Mouse (Mus musculus) limb, embryonic 15.5 days (tissue): ENCODE measurements around the gene Cabin1. TPM values are rescaled to one million over a fixed set of nuclear protein-coding genes. Genes with fewer than 3 reads are reported as not detected.

ENCODE experiments used
- ATAC-seq: fragments of 200-750 bp; cut with Nextera tagmentation; 2 replicates; pipeline ENCODE4 v1.8.0; 2017; ENCODE audit warnings: low read depth, moderate TSS enrichment; ENCODE audit not compliant: insufficient number of reproducible peaks, low FRiP score, low TSS enrichment
- H3K27ac ChIP-seq: fragments of 300-500 bp; sonication (generic); 2 replicates; pipeline ENCODE4 v1.5.1; 2015; ENCODE audit warnings: moderate library complexity, mild to moderate bottlenecking, inconsistent platforms
- H3K27me3 ChIP-seq: fragments of 300-500 bp; sonication (generic); 2 replicates; pipeline ENCODE4 v1.6.1; 2015; ENCODE audit warnings: inconsistent platforms
- H3K36me3 ChIP-seq: fragments of 300-500 bp; sonication (generic); 2 replicates; pipeline ENCODE4 v1.6.1; 2015; ENCODE audit warnings: inconsistent platforms
- H3K4me1 ChIP-seq: fragments of 300-500 bp; sonication (generic); 2 replicates; pipeline ENCODE4 v1.6.1; 2015; ENCODE audit warnings: inconsistent platforms
- H3K4me2 ChIP-seq: fragments of 300-500 bp; sonication (generic); 2 replicates; pipeline ENCODE4 v1.6.1; 2015; ENCODE audit warnings: mild to moderate bottlenecking, inconsistent platforms
- H3K4me3 ChIP-seq: fragments of 300-500 bp; sonication (generic); 2 replicates; pipeline ENCODE4 v1.5.1; 2015; ENCODE audit warnings: mild to moderate bottlenecking, inconsistent platforms
- H3K9ac ChIP-seq: fragments of 300-500 bp; sonication (generic); 2 replicates; pipeline ENCODE4 v1.6.1; 2015; ENCODE audit warnings: inconsistent platforms
- H3K9me3 ChIP-seq: fragments of 300-500 bp; sonication (generic); 2 replicates; pipeline ENCODE4 v1.6.1; 2016; ENCODE audit warnings: inconsistent platforms
- WGBS: fragments of 180-500 bp; shearing (Covaris S2); methylation state at CpG from one replicate; pipeline ENCODE4 v1.1.7; 2015; 5-methylcytosine and 5-hydroxymethylcytosine counted together
- polyA plus RNA-seq: library from polyadenylated mRNA; unstranded; fragments of >200 nt; fragmentation: Nextera tagmentation; extraction: Ambion mirVana; gene quantifications from 2 replicates; pipeline ENCODE4 v1.2.1, GENCODE M21; 2015

The Cabin1 gene
- 27.9 and 29.3 TPM in 2 replicates for polyA plus RNA-seq

DNA sequence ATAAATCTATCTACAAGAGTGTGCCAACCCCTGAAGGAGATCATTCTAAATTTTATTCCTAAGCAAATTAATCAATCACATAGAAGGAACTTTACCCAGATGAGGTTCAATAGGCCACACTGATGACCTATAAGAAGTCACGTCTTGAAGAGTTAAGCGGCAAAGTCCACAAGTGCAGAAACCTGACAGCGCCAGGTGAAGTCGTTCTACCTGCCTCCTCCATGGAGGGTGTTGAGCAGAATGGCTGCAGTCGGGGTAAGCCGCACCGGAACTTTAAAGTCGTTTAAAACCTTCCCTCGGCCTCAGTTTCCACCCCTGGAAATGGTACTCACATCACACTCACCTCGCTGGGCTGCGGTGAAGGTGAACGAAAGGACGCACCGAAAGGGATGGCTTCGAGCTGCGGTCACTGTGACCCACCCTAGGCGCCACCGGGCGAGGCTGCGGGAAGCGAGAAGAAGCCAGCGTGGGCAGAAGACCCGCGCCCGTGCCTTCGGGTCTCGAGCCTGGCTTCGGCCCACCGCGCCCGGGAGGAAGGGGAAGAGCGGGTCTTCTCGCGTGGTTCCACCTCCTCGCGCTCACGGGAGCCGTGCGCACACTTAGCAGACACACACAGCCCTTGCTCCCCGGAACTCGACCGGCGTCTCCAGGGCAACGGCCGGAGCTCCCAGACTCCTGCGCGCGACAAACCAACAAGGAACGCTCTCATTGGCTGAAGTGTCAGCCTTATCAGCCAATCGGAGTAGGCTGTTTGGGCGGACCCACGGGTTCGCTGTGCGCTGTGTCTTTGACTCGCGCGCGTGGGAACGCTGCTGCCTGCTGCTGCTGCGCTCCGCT, at the start of gene Cabin1:
TSS of gene Cabin1 (minus strand) at position 660 of the 837 bp plus-strand sequence.
- Histone ChIP-seq H3K9ac (peak within 1 kb of the TSS; percentile 68), H3K27me3 (no peaks in the 10 kb centered on the region), H3K36me3 (no peaks in the 10 kb centered on the region; the same call in 1 of the 2 replicates), H3K9me3 (no peaks in the 10 kb centered on the region), H3K4me3 (peak within 1 kb of the TSS; percentile 96), H3K27ac (peak within 1 kb of the TSS; percentile 67), H3K4me2 (peak within 1 kb of the TSS; percentile 76), H3K4me1 (peaks cover 16% of the 10 kb centered on the region)
- peak; percentile 95 for ATAC-seq
- under 1% methylated on average over 61 of the region's 61 CpGs for WGBS

DNA sequence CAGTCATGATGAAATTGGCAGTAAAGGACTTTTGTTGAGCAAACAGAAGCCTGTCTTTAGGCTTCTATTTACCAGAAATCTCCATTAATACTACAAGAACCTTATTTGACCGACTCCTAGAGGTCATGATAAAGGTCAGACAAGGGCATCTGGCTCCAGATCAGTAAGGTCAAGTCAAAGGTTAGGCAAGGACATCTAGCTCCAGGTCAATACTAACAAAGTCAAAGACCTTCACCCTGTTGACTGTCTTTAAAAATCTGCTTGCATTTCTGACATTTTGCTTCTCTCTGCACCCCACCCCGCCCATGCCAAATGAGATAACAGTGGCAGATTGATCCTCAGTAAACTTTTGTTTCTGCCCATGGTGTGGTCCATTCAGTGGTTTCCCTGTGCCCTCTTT, 40.1 kb upstream of the Cabin1 start:
- no peak for ATAC-seq
- Histone ChIP-seq H3K27me3 (no peaks in the 10 kb centered on the region), H3K4me3 (no peak overlapping the region), H3K4me2 (no peak overlapping the region), H3K27ac (no peak overlapping the region), H3K4me1 (no peaks in the 10 kb centered on the region), H3K9me3 (no peaks in the 10 kb centered on the region), H3K9ac (no peak overlapping the region), H3K36me3 (no peaks in the 10 kb centered on the region)
- WGBS, result 61% methylated on average over 2 of the region's 2 CpGs

DNA sequence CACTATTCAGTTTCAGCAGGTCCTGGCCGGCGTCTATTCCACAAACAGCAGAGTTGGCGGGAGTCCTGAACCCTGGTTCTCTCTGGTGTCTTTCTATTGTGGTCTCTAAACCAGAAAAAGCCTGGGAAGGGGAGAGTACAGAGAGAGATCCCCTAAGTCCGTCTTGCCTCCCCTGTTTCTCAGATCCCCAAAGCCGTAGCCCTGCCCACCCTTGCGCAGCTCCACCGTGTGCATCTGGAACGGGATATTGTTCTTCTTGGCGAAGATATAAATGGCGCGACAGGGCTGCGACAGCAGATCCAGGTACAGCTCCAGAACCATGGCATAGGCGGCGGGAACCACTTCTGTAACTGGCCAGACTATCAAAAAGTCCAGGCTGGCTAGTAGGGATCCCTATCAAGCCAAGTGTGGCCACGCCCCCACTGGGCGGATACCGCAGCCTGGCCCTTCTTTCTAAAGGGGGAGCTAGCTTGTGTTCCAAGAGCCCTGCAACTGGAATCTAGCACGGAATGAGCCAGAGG, 34.1 kb upstream of the Cabin1 start, which contains the start of gene Gstt1:
TSS of gene Gstt1 (minus strand) at position 409 of the 521 bp plus-strand sequence.
- ATAC-seq, result peak; percentile 41; the same call in 1 of the 2 replicates
- peak within 1 kb of the TSS; percentile 49 for H3K4me3 ChIP-seq
- H3K36me3 ChIP-seq, result no peaks in the 10 kb centered on the region
- peak within 1 kb of the TSS; percentile 33 for H3K9ac ChIP-seq
- H3K27ac ChIP-seq, result peak within 1 kb of the TSS; percentile 59
- peaks cover 5% of the 10 kb centered on the region; the same call in 1 of the 2 replicates for H3K27me3 ChIP-seq
- 1% methylated on average over 18 of the region's 18 CpGs for WGBS
- H3K4me1 ChIP-seq, result peaks cover 38% of the 10 kb centered on the region
- no peaks in the 10 kb centered on the region for H3K9me3 ChIP-seq
- H3K4me2 ChIP-seq, result peak within 1 kb of the TSS; percentile 85

DNA sequence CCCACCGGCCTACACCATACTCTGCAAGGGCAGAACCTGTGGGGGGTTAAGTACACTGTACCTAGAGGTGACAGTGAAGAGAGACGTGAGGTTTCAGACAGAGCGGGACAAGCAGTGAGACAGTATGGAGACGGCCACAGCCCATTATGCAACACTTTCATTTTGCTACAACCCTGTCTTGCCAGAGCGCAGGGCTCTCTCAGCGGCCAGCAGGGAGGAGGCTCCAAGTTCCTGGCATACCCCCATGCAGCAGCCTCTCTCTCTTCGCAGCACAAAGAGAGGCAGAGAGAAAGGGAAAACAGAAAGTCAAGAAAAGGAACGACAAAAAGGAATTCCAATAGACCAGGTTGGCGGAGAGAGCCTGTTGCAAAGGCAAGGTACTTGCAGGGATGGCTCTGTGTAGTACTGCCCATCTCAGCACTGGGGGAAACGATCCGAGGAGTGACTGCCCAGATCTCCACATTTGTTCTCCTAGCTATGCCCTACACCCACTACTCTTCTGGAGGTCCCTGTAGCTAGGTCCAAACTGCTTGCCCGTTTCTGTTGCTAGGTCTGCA, 33.6 kb upstream of the Cabin1 start:
- peaks cover 5% of the 10 kb centered on the region; the same call in 1 of the 2 replicates for H3K27me3 ChIP-seq

DNA sequence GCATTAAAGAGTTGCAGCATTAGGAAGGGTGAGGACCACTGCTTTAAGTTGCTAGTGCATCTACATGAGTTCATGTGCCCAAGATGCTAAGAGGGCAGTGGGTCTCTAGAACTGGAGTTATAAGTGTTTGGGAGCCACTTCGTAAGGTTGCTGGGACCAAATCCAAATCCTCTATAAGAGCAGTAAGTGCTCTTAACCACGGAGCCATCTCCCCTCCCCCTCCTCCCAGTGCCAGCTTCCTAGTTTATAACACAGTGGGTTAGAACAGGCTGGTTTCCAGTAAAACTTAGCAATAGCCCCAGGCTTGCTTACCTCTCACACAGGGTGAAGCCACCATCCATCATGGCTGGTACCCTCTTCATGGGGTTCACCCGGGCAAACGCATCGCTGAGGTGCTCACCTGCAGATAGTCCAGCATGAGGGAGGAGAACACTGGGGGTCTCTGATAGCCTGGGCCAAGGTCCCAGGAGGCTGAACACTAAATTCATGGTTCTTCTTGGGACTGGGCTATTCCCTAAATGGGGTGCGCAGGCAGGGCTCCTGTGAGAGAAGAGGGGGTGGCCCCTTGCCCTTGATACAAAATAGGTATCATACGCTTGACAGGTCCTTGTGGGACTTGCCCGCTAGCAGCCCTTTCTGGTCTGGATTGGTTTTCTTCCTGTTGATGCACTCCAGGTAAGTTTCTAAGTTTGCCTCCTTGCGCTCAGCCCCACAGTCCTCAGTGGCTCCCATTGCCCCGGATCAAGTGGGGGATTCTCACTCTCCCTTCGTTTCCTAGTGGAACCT, 32.8 kb upstream of the Cabin1 start:
- peaks cover 38% of the 10 kb centered on the region for H3K4me1 ChIP-seq
- no peak overlapping the region for H3K27ac ChIP-seq
- H3K36me3 ChIP-seq, result no peaks in the 10 kb centered on the region
- H3K9ac ChIP-seq, result 0 out of 2 replicates have a peak overlapping the region, but pooled peaks have one; percentile 33
- peak overlapping the region; percentile 85 for H3K4me2 ChIP-seq
- WGBS, result 42% methylated on average over 11 of the region's 11 CpGs
- H3K4me3 ChIP-seq, result peak overlapping the region; percentile 49
- H3K9me3 ChIP-seq, result no peaks in the 10 kb centered on the region
- H3K27me3 ChIP-seq, result peaks cover 5% of the 10 kb centered on the region; the same call in 1 of the 2 replicates
- no peak for ATAC-seq

More for the DNA sequence above, 33.6 kb upstream of the Cabin1 start:
- Histone ChIP-seq H3K36me3 (no peaks in the 10 kb centered on the region), H3K4me3 (peak overlapping the region; percentile 49), H3K9ac (peak overlapping the region; percentile 33), H3K27ac (peak overlapping the region; percentile 59), H3K4me2 (peak overlapping the region; percentile 85), H3K4me1 (peaks cover 38% of the 10 kb centered on the region), H3K9me3 (no peaks in the 10 kb centered on the region)
- 2% methylated on average over 12 of the region's 12 CpGs for WGBS
- 0 out of 2 replicates have a peak, but pooled peaks have one; percentile 25 for ATAC-seq

DNA sequence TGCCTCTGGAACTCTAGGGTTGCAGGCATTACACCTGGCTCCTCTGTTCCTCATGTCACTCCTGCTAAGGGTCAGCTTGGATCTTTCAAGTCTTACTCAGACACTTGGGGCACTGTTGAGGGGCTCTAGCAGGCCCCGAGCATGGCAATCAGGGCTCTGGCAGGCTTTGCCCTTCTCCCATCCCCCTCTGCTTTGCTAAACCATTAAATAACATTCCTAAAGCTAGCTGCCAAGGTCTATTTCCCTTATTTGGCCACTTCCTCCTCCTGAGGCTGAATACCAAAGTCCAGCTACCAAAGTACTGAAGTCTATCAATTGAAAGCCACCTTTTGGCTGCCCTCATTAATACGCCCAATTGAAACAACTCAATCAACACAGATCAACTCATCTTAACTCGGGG, 30.7 kb upstream of the Cabin1 start:
- no peak overlapping the region for H3K4me2 ChIP-seq
- H3K9me3 ChIP-seq, result no peaks in the 10 kb centered on the region
- ATAC-seq, result no peak
- peaks cover 5% of the 10 kb centered on the region; the same call in 1 of the 2 replicates for H3K27me3 ChIP-seq
- peaks cover 38% of the 10 kb centered on the region for H3K4me1 ChIP-seq
- no peak overlapping the region for H3K4me3 ChIP-seq
- H3K36me3 ChIP-seq, result no peaks in the 10 kb centered on the region
- no peak overlapping the region for H3K9ac ChIP-seq
- 34% methylated on average over 3 of the region's 3 CpGs for WGBS
- H3K27ac ChIP-seq, result no peak overlapping the region

DNA sequence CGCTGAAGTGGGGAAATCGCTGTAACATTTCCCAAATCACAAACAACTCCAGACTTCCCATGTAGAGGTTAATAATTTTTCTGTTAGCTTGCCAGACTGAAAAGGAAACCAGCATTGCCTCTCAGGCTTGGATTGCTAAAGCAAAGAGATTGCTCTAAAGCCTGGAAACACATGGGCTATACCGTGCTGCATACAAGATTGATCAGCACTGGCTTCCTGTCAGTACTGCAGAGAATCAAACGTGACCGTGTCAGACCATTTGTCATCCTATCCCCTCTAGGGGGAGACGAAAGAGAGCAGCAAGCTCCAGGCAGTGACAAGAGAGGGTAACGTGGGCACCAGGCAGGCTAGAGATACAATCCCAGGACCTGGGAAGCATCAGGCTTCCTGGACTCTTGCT, 26.6 kb upstream of the Cabin1 start:
- ATAC-seq, result no peak
- no peak overlapping the region for H3K27ac ChIP-seq
- H3K4me3 ChIP-seq, result no peak overlapping the region
- no peaks in the 10 kb centered on the region for H3K27me3 ChIP-seq
- no peaks in the 10 kb centered on the region for H3K9me3 ChIP-seq
- 17% methylated on average over 7 of the region's 7 CpGs for WGBS
- H3K4me2 ChIP-seq, result no peak overlapping the region
- no peak overlapping the region for H3K9ac ChIP-seq
- H3K4me1 ChIP-seq, result peaks cover 18% of the 10 kb centered on the region
- no peaks in the 10 kb centered on the region for H3K36me3 ChIP-seq

DNA sequence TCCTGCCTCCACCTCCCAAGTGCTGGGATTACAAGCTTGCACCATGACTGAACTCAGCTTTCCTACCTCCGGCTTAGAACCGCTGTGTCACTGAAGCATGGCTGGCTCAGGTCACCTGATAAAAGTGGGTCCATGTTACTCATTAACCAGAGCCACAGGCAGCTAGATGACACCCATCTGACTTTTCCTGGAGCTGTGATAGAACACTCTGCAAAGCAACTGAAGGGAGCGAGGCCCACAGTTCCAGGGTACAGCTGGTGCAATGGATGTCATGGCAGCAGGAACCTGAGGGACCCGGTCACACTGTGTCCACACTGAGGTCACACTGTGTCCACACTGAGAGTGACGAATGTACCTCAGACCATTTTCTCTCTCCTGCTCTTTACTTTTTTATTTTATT, 25.7 kb upstream of the Cabin1 start:
- Histone ChIP-seq H3K36me3 (no peaks in the 10 kb centered on the region), H3K9ac (no peak overlapping the region), H3K4me2 (no peak overlapping the region), H3K4me1 (peaks cover 10% of the 10 kb centered on the region), H3K4me3 (no peak overlapping the region), H3K27me3 (no peaks in the 10 kb centered on the region), H3K9me3 (no peaks in the 10 kb centered on the region), H3K27ac (no peak overlapping the region)
- ATAC-seq, result no peak
- 86% methylated on average over 5 of the region's 5 CpGs for WGBS

DNA sequence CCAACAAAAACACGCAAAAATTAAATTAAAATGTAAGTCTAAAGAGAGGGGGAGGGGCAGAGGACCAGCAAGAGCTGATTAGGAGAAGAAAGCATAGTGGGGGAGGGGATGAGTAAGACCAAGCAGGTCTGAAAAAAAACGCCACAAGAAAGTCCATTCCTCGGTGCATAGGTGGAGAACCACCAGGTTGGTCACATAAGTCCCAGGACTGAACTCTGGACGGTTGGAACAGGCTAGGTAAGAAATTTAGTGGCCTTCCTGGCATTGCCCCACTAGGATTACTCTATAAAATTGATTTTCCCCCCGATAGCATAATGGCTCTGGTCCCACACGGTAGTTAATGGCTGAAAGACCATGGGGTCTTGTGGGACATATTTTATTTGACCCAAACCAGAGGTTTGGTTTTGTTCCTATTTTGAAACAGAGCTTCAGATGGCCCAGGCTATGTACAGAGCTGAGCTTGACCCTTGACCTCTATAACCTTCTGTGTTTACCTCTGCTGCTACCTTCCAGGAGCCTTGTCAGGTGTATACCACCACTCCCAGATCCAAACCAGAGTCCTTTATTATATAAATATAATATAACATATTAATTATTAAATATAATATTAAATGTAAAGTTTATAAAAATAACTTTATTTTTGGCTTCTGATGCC, 25.1 kb upstream of the Cabin1 start:
- Histone ChIP-seq H3K27me3 (no peaks in the 10 kb centered on the region), H3K4me1 (0 out of 2 replicates have a peak, but pooled peaks cover 4% of the 10 kb centered on the region), H3K9ac (no peak overlapping the region), H3K4me3 (no peak overlapping the region), H3K9me3 (no peaks in the 10 kb centered on the region), H3K4me2 (no peak overlapping the region), H3K27ac (no peak overlapping the region), H3K36me3 (no peaks in the 10 kb centered on the region)
- 70% methylated on average over 6 of the region's 6 CpGs for WGBS
- ATAC-seq, result no peak

DNA sequence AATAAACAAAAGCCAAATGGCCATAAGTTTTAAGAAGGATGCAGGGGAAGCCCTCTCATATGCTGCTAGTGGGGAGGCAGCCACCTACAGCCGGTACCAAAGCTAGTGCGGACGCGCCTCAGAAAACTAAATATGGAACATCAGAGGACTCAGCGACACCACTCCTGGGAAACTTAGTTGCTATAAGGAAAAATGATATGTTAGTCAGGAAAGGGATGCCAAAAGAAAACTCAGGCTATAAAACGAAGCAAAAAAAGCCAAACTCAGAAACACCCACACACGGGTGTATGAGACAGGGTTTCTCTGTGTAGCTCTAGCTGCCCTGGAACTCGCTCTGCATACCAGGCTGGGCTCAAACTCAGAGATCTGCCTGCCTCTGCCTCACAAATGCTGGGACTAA, 24.1 kb upstream of the Cabin1 start:
- Histone ChIP-seq H3K4me2 (no peak overlapping the region), H3K27me3 (no peaks in the 10 kb centered on the region), H3K9me3 (no peaks in the 10 kb centered on the region), H3K4me1 (no peaks in the 10 kb centered on the region), H3K27ac (no peak overlapping the region), H3K4me3 (no peak overlapping the region), H3K9ac (no peak overlapping the region), H3K36me3 (no peaks in the 10 kb centered on the region)
- no peak for ATAC-seq
- 90% methylated on average over 8 of the region's 8 CpGs for WGBS

DNA sequence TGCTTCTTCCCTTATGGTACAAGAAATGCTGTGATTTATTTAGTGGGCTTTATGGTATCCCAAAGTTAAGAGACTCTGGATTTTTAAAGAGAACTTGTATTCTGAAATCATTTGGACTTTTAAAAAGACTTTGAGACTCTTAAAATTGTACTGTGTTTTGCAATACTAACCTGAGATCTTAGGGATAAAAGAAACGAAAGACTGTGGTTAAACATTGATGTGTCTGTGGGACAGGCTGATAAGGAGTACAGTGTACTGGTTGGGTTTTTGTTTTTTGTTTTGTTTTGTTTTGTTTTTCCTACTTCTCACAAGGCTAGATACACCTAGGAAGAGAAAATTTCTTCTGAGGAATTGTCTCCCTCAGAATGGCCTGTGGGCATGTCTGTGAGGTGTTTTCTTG, 21.3 kb upstream of the Cabin1 start:
- ATAC-seq, result no peak
- no peaks in the 10 kb centered on the region for H3K27me3 ChIP-seq
- no peak overlapping the region for H3K4me3 ChIP-seq
- no peak overlapping the region for H3K27ac ChIP-seq
- H3K36me3 ChIP-seq, result no peaks in the 10 kb centered on the region
- no peak overlapping the region for H3K9ac ChIP-seq
- no peak overlapping the region for H3K4me2 ChIP-seq
- WGBS, result 70% methylated on average over 1 of the region's 1 CpGs
- peaks cover 6% of the 10 kb centered on the region for H3K4me1 ChIP-seq
- no peaks in the 10 kb centered on the region for H3K9me3 ChIP-seq
